Mouse (Mus musculus) heart, embryonic 15.5 days (tissue): ENCODE measurements around the gene Spesp1. TPM values are rescaled to one million over a fixed set of nuclear protein-coding genes. Genes with fewer than 3 reads are reported as not detected.

ENCODE experiments used
- microRNA-seq: library from miRNA; unstranded; fragments of <30 nt; microRNA quantifications from one replicate; pipeline ENCODE4, GENCODE M21; 2016
- polyA plus RNA-seq: library from polyadenylated mRNA; unstranded; fragments of >200 nt; fragmentation: Nextera tagmentation; extraction: Ambion mirVana; gene quantifications from 2 replicates; pipeline ENCODE4 v1.2.1, GENCODE M21; 2015

The Spesp1 gene
- polyA plus RNA-seq, 1 experiment from 2014 or later, result not detected

Small RNA genes lying within 50 kb of the gene (microRNA-seq; reads per million reads assigned to microRNA genes)
- not detected for gene Gm25603

Other genes starting within 250 kb of the Spesp1 start
- 7.5 and 10.8 TPM in 2 replicates for gene Glce, start 159.6 kb downstream of the Spesp1 start, polyA plus RNA-seq
- gene Anp32a, start 59.1 kb upstream of the Spesp1 start, polyA plus RNA-seq, result 128 and 176 TPM in 2 replicates